Mouse (Mus musculus) kidney, adult 2 months (tissue): ENCODE measurements around the gene Apopt1. TPM values are rescaled to one million over a fixed set of nuclear protein-coding genes. Genes with fewer than 3 reads are reported as not detected.

Source experiments
- DNase-seq: peaks from one replicate; pipeline ENCODE4 v3.0.0; 2021
- H3K27ac ChIP-seq: fragments of 200-500 bp; 2 replicates; pipeline ENCODE4 v1.5.1; 2012; ENCODE audit warnings: low read depth, low read length, control low read depth, inconsistent platforms; ENCODE audit not compliant: insufficient read depth
- H3K27me3 ChIP-seq: fragments of 200-500 bp; replicated peaks from 2 replicates; pipeline ENCODE4 v1.6.1; 2012; ENCODE audit warnings: mild to moderate bottlenecking, moderate library complexity, low read length, inconsistent platforms; ENCODE audit not compliant: control insufficient read depth, insufficient read depth
- H3K36me3 ChIP-seq: fragments of 200-500 bp; 2 replicates; pipeline ENCODE4 v1.6.1; 2012; ENCODE audit warnings: mild to moderate bottlenecking, moderate library complexity, low read length, inconsistent platforms; ENCODE audit not compliant: control insufficient read depth, insufficient read depth
- H3K4me1 ChIP-seq: fragments of 200-500 bp; 2 replicates; pipeline ENCODE4 v1.6.1; 2011; ENCODE audit warnings: low read length; ENCODE audit not compliant: control insufficient read depth, insufficient read depth
- H3K4me3 ChIP-seq: fragments of 200-500 bp; 2 replicates; pipeline ENCODE4 v1.5.1; 2011; ENCODE audit warnings: mild to moderate bottlenecking, low read depth, low read length, control low read depth; ENCODE audit not compliant: insufficient read depth
- CTCF ChIP-seq: fragments of 200-500 bp; conservative IDR thresholded peaks from 2 replicates; pipeline ENCODE4 v1.5.1; 2011; ENCODE audit warnings: low read depth, mild to moderate bottlenecking, control low read depth, low read length, moderate library complexity, mixed read lengths; ENCODE audit not compliant: insufficient read depth, insufficient read length
- POLR2A ChIP-seq: fragments of 200-500 bp; IDR thresholded peaks from one replicate; pipeline ENCODE4 v1.6.1; 2011; ENCODE audit warnings: low read depth, low read length, control low read depth
- WGBS: fragments of 180-500 bp; shearing (Covaris S2); methylation state at CpG from one replicate; pipeline ENCODE4 v1.1.7; 2018; 5-methylcytosine and 5-hydroxymethylcytosine counted together
- polyA plus RNA-seq: library from polyadenylated mRNA; depleted of rRNA; stranded (reverse); fragments of >200 nt; gene quantifications from 2 replicates; pipeline ENCODE4 v1.2.3, GENCODE M21; 2012

The Apopt1 gene
- polyA plus RNA-seq, 1 experiment: 68.4 TPM

GRCm38 (mm10) chr12:111790090-111790489 is 77.0 kb downstream of the Apopt1 start:
- DNase-seq: peak; percentile 88
- 53% methylated on average over 5 of the region's 5 CpGs for WGBS
- H3K4me1 ChIP-seq: peaks cover 31% of the 10 kb centered on the region
- H3K4me3 ChIP-seq: no peak overlapping the region
- no peaks in the 10 kb centered on the region for H3K27me3 ChIP-seq
- H3K27ac ChIP-seq: peak overlapping the region; percentile 53
- no peaks in the 10 kb centered on the region for H3K36me3 ChIP-seq
- TF ChIP-seq CTCF: no peak
- no peak for TF ChIP-seq POLR2A

DNA sequence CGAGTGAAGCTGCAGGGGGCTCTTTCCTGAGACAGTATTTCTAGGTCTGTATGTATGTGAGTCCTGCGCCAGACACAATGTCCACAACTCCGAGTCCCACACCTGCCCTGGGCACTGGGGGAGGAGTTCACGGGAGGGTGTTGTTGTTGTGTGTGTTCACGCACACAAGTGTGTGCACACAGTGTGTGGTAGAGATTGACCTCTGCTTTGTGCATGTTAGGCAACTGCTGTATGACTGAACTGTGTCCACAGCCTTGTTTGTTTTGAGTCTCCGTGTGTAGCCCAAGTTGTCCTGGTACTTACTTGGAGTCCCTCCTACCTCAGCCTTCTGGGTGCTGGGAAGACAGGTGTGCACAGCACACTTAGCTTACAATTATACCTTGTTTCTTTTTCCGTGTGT is 77.6 kb downstream of the Apopt1 start:
- no peak overlapping the region for H3K27ac ChIP-seq
- TF ChIP-seq CTCF (no peak), POLR2A (no peak)
- H3K4me1 ChIP-seq: peaks cover 36% of the 10 kb centered on the region
- H3K27me3 ChIP-seq: no peaks in the 10 kb centered on the region
- H3K4me3 ChIP-seq: no peak overlapping the region
- no peaks in the 10 kb centered on the region for H3K36me3 ChIP-seq
- WGBS: 55% methylated on average over 7 of the region's 7 CpGs
- no peak for DNase-seq

- 89% methylated on average over 13 of the region's 13 CpGs for WGBS
- Histone ChIP-seq H3K36me3 (no peaks in the 10 kb centered on the region), H3K4me3 (no peak overlapping the region), H3K27ac (no peak overlapping the region), H3K27me3 (no peaks in the 10 kb centered on the region), H3K4me1 (peaks cover 42% of the 10 kb centered on the region)
- DNase-seq: no peak
- TF ChIP-seq POLR2A (no peak), CTCF (no peak)
These were observed 78.5 kb downstream of the Apopt1 start for GRCm38 (mm10) chr12:111791474-111792104.

GRCm38 (mm10) chr12:111794102-111794501 is 81.0 kb downstream of the Apopt1 start:
- no peak for TF ChIP-seq CTCF
- TF ChIP-seq POLR2A: no peak
- H3K36me3 ChIP-seq: no peaks in the 10 kb centered on the region
- 0 out of 2 replicates have a peak overlapping the region, but pooled peaks have one; percentile 33 for H3K27ac ChIP-seq
- H3K4me1 ChIP-seq: peaks cover 44% of the 10 kb centered on the region
- H3K4me3 ChIP-seq: no peak overlapping the region
- 52% methylated on average over 22 of the region's 22 CpGs for WGBS
- H3K27me3 ChIP-seq: no peaks in the 10 kb centered on the region
- DNase-seq: peak; percentile 92

- no peak overlapping the region for H3K4me3 ChIP-seq
- H3K27me3 ChIP-seq: no peaks in the 10 kb centered on the region
- H3K36me3 ChIP-seq: no peaks in the 10 kb centered on the region
- peaks cover 39% of the 10 kb centered on the region for H3K4me1 ChIP-seq
- H3K27ac ChIP-seq: 0 out of 2 replicates have a peak overlapping the region, but pooled peaks have one; percentile 33
- no peak for DNase-seq
- 55% methylated on average over 18 of the region's 18 CpGs for WGBS
- TF ChIP-seq POLR2A (no peak), CTCF (no peak)
These were observed 81.6 kb downstream of the Apopt1 start for GRCm38 (mm10) chr12:111794526-111795179.

DNA sequence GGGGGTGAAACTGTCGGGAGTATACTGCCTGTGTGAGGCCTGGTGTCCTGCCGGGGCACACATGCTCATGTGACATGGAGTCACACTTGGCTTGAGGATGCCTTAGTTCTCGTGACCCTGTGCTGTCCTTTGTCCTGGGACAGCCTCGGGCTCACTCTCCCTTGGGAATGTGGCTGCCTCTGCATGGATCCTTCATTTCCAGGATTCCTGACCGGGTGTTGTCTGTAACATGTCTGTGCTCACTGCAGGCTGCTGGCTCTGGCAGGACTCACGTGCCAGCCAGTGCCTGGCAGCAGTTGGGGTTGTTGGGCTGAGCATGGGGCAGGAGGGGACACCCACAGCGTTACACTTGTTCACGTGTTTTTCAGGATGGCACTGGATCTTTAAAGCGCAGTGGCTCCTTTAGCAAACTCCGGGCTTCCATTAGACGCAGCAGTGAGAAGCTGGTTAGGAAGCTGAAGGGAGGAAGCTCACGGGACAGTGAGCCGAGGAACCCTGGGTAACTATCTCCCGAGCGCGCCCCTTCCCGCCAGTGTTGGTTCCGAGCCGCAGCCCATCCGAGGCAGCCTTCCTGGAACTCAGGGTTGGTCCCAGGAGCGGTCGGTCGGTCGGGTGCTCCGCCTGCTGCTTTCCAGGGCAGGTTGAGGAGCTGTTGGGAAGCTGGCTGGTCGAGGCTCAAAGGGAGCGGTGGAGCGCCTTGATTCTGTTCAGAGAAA is 82.3 kb downstream of the Apopt1 start:
- Histone ChIP-seq H3K4me3 (no peak overlapping the region), H3K4me1 (peaks cover 39% of the 10 kb centered on the region), H3K36me3 (no peaks in the 10 kb centered on the region), H3K27ac (0 out of 2 replicates have a peak overlapping the region, but pooled peaks have one; percentile 9), H3K27me3 (no peaks in the 10 kb centered on the region)
- no peak for TF ChIP-seq CTCF
- TF ChIP-seq POLR2A: no peak
- 51% methylated on average over 28 of the region's 28 CpGs for WGBS
- peak; percentile 84 for DNase-seq

- Histone ChIP-seq H3K36me3 (no peaks in the 10 kb centered on the region), H3K4me3 (no peak overlapping the region), H3K27me3 (no peaks in the 10 kb centered on the region), H3K4me1 (peaks cover 39% of the 10 kb centered on the region), H3K27ac (no peak overlapping the region)
- 65% methylated on average over 8 of the region's 8 CpGs for WGBS
- DNase-seq: no peak
- TF ChIP-seq POLR2A (no peak), CTCF (no peak)
These were observed 84.2 kb downstream of the Apopt1 start for GRCm38 (mm10) chr12:111797251-111797650.
